Mouse (Mus musculus) brain, embryonic 14.5 days (tissue): ENCODE results near the gene Lrrfip2. TPM values are rescaled to one million over a fixed set of nuclear protein-coding genes. Genes with fewer than 3 reads are reported as not detected.

Experiments
- DNase-seq: peaks from one replicate; pipeline ENCODE4 v3.0.0-alpha.2; 2011; ENCODE audit warnings: low read depth
- CTCF ChIP-seq: fragments of 200-500 bp; IDR thresholded peaks from 2 replicates; pipeline ENCODE4 v1.5.1; 2012; ENCODE audit warnings: inconsistent platforms, mild to moderate bottlenecking, moderate library complexity, borderline replicate concordance; ENCODE audit not compliant: insufficient read depth, insufficient read length; ENCODE audit errors: extremely low read depth
- POLR2A ChIP-seq: fragments of 200-500 bp; IDR thresholded peaks from 2 replicates; pipeline ENCODE4 v1.6.1; 2012; ENCODE audit warnings: mild to moderate bottlenecking, inconsistent platforms, borderline replicate concordance; ENCODE audit not compliant: poor library complexity, insufficient read depth, insufficient read length, severe bottlenecking; ENCODE audit errors: extremely low read depth
- polyA plus RNA-seq: library from polyadenylated mRNA; depleted of rRNA; stranded (reverse); fragments of >200 nt; gene quantifications from 2 replicates; pipeline ENCODE4 v1.2.3, GENCODE M21; 2012; rRNA removed

Lrrfip2 gene
- polyA plus RNA-seq, 1 experiment: 41.3 TPM

DNA sequence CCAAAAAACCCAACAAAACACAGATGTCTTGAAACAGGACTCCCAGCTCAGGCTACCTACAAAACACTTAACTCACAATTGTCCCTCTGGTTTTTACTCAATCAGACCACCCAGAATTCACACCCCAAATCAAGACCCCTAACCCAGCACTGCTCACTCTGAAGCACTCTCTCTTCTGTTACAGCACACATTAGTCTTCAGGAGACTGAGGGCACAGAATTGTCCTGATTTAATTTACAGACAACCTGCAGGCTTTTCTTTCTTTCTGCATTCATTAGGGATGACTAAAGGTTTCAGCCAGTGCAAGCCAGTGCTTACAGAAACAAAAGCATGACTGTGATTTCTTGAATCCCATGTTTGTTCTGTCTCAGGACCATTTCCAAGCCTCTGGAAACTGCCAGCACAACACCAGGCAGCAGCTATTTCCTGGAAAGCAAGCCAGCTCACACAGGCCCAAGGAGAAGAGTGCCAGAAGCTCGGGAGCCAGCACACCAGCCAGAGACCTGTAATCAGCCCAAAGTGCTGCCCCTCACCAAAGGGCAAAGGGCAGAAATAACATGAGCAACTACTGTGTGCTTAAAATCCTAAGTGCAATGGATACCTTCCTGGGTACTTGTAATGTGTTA, 143.1 kb downstream of the Lrrfip2 start:
- TF ChIP-seq POLR2A (no peak), CTCF (no peak)
- DNase-seq: peak; percentile 45

DNA sequence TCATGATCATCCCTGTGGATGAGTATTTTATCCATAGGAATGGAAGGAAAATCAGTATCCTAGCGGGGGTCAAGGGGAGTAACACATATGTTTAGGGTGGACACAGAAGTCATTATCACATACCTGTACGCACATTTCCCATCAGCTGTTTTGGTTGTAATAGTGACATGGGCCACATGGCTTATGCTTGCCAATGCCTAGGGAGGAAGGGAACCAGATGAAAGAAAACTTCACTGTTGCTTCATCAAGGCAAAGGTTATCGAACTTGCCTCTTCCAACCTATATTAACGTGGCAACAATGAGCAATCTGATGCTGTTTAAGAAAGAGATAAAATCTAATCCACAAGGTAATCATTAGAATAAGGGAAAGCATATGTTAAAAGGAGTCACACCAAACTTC, 144.0 kb downstream of the Lrrfip2 start:
- TF ChIP-seq CTCF: no peak
- TF ChIP-seq POLR2A: no peak
- no peak for DNase-seq

- DNase-seq: no peak
- no peak for TF ChIP-seq POLR2A
- no peak for TF ChIP-seq CTCF
Measured at GRCm38 (mm10) chr9:111267998-111268397, 150.6 kb downstream of the Lrrfip2 start.

DNA sequence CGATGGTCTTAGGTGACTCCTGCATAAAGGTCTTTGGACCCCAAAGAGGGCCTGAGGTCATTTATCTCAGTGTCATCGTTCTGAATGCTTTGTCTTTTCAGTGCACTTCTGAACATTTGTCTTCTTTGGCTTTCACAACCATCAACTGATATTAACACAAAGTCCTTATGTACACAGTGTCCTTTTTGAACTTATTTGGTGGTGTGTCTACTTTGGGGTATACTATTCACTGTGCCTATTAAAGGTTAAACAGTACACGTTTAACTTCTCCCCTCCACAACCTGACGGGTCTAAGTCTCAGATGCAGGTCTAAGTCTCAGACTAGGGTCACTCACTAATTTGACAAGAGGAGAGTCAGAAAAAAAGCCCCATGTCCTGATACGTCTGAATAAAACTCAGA, 153.2 kb downstream of the Lrrfip2 start:
- TF ChIP-seq POLR2A (no peak), CTCF (no peak)
- no peak for DNase-seq

DNA sequence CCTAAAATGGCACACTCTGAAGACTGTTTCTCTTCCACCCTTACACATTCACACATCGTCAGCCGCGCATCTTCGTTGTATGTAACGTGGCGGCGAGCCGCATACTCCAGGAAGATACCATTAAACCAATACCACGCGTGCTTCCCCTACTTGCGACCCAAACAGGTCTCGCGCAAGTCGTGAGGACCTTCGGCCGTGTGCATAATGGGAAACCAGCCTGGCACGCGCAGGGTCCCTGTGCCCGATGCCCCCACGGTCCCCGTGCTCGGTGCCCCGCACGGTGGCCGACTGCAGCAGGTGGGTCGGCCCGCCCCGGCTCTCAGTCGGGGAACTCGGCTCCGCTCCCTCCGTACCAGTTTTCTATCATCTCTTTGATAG, 153.7 kb downstream of the Lrrfip2 start:
- DNase-seq: no peak
- no peak for TF ChIP-seq POLR2A
- TF ChIP-seq CTCF: no peak

- DNase-seq: peak; percentile 100
- no peak for TF ChIP-seq CTCF
- peak; percentile 78; the same call in 1 of the 2 replicates for TF ChIP-seq POLR2A
Measured at GRCm38 (mm10) chr9:111271434-111272160, 154.2 kb downstream of the Lrrfip2 start, which contains the start of the genes Mlh1 and Epm2aip1. Mlh1 (minus strand) TSS chr9:111271791. Epm2aip1 (plus strand) TSS chr9:111271929.

GRCm38 (mm10) chr9:111272356-111272755, 155.0 kb downstream of the Lrrfip2 start:
- TF ChIP-seq CTCF: no peak
- no peak for TF ChIP-seq POLR2A
- no peak for DNase-seq

GRCm38 (mm10) chr9:111272996-111273785, 155.8 kb downstream of the Lrrfip2 start:
- no peak for DNase-seq
- TF ChIP-seq CTCF (no peak), POLR2A (no peak)

DNA sequence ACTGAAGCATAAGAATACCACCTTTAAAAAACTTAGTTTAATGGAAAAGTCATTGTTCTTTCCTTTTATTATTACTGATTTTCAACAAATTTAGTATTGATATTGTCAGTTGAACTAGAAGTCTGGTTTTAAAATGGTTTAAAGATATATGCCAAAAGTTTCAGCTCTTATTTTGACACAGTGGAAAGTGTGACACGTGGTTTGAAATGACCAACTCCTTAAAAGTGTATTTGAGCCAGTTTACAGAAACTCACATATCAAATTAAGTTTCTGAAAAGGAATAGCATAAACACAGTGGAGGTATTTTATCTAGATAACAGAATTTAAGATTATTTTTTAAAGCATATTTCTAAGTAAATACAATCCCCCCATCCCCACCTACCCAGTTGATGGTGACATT, 156.6 kb downstream of the Lrrfip2 start:
- TF ChIP-seq POLR2A: no peak
- no peak for TF ChIP-seq CTCF
- DNase-seq: no peak

DNA sequence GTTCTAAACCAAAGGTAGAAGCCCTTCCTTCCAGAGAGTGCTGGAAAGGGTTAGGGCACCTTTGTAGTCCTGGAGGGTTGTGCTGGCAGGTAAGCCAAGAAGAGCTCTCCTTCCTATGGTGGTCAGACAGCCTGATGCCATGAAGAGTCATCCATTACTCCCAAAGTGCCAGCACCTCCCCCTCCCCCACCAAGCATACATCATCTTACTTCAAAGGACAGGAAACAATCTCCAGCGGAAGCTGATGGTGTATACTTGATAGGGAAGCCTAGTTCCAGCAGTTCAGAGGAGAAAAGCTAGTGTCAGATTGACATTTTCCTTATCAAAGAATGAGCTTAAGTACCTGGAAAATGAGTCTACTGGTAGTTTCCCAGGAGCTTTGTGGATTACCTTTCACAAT, 157.8 kb downstream of the Lrrfip2 start:
- TF ChIP-seq CTCF (no peak), POLR2A (no peak)
- DNase-seq: no peak

Other genes starting within 250 kb of the Lrrfip2 start
- 2.6 and 3.9 TPM in 2 replicates for gene Als2cl, start 237.7 kb upstream of the Lrrfip2 start, polyA plus RNA-seq
- gene Tmie, start 237.5 kb upstream of the Lrrfip2 start, polyA plus RNA-seq: 0.61 and 1.1 TPM in 2 replicates
- gene Fam240a, start 200.7 kb upstream of the Lrrfip2 start, polyA plus RNA-seq: not detected in 2 replicates
- gene Tdgf1, start 171.4 kb upstream of the Lrrfip2 start, polyA plus RNA-seq: 0.25 TPM in 1 of 2 replicates, not detected in the other
- gene Lrrc2, start 166.0 kb upstream of the Lrrfip2 start, polyA plus RNA-seq: 0.09 and 0.26 TPM in 2 replicates
- gene Rtp3, start 127.0 kb upstream of the Lrrfip2 start, polyA plus RNA-seq: 0.11 and 0.12 TPM in 2 replicates
- gene Ltf, start 98.3 kb upstream of the Lrrfip2 start, polyA plus RNA-seq: 0.53 and 0.68 TPM in 2 replicates
- gene Ccrl2, start 60.1 kb upstream of the Lrrfip2 start, polyA plus RNA-seq: 1.1 TPM in 2 replicates
- 40.9 and 49.6 TPM in 2 replicates for gene Mlh1, start 154.2 kb downstream of the Lrrfip2 start, polyA plus RNA-seq
- gene Epm2aip1, start 154.3 kb downstream of the Lrrfip2 start, polyA plus RNA-seq: 61.1 and 67.4 TPM in 2 replicates
- gene Trank1, start 194.1 kb downstream of the Lrrfip2 start, polyA plus RNA-seq: 59.5 and 68.2 TPM in 2 replicates